Mouse (Mus musculus) lung, adult 2 months (tissue): ENCODE results near the gene Thada. TPM values are rescaled to one million over a fixed set of nuclear protein-coding genes. Genes with fewer than 3 reads are reported as not detected.
"Not testable (repeated sequence)": the region's sequence is repeated elsewhere in the genome, so short reads cannot be mapped to it uniquely, and the experiment has no call there.

Experiments
- DNase-seq: peaks from one replicate; pipeline ENCODE4 v3.0.0; 2022
- H3K4me1 ChIP-seq: fragments of 200-500 bp; 2 replicates; pipeline ENCODE4 v1.6.1; 2011; ENCODE audit warnings: low read length; ENCODE audit not compliant: control insufficient read depth, insufficient read depth
- H3K4me3 ChIP-seq: fragments of 200-500 bp; replicated peaks from 2 replicates; pipeline ENCODE3; 2011; ENCODE audit warnings: low read depth, mild to moderate bottlenecking, control low read depth, low read length; ENCODE audit errors: extremely low read depth
- CTCF ChIP-seq: fragments of 200-500 bp; IDR thresholded peaks from 2 replicates; pipeline ENCODE4 v1.5.1; 2011; ENCODE audit warnings: mild to moderate bottlenecking, low read length, control low read depth; ENCODE audit not compliant: insufficient read depth
- POLR2A ChIP-seq: fragments of 200-500 bp; IDR thresholded peaks from 2 replicates; pipeline ENCODE4 v1.6.1; 2011; ENCODE audit warnings: low read depth, mild to moderate bottlenecking, control low read depth, low read length, borderline replicate concordance; ENCODE audit errors: extremely low read depth
- WGBS: fragments of 180-500 bp; shearing (Covaris S2); methylation state at CpG from one replicate; pipeline ENCODE4 v1.1.7; 2018; 5-methylcytosine and 5-hydroxymethylcytosine counted together
- polyA plus RNA-seq: library from polyadenylated mRNA; depleted of rRNA; stranded (reverse); fragments of >200 nt; gene quantifications from 2 replicates; pipeline ENCODE4 v1.2.3, GENCODE M21; 2012

Thada gene
- polyA plus RNA-seq, 1 experiment, result 12.8 TPM

GRCm38 (mm10) chr17:84224217-84224887, 241.7 kb downstream of the Thada start:
- TF ChIP-seq CTCF (no peak), POLR2A (no peak)
- H3K4me1 ChIP-seq, result 0 out of 2 replicates have a peak, but pooled peaks cover 4% of the 10 kb centered on the region
- DNase-seq, result no peak
- no peak overlapping the region for H3K4me3 ChIP-seq
- 79% methylated on average over 15 of the region's 15 CpGs for WGBS

- not testable (repeated sequence) for DNase-seq, H3K4me3 ChIP-seq, H3K4me1 ChIP-seq
- WGBS, result 99% methylated on average over 2 of the region's 2 CpGs
Measured at GRCm38 (mm10) chr17:84218841-84219240, 247.2 kb downstream of the Thada start.

- H3K4me1 ChIP-seq, result no peaks in the 10 kb centered on the region; the same call in 1 of the 2 replicates
- DNase-seq, result no peak
- no peak overlapping the region for H3K4me3 ChIP-seq
- TF ChIP-seq CTCF (no peak), POLR2A (no peak)
- 89% methylated on average over 3 of the region's 3 CpGs for WGBS
Measured at GRCm38 (mm10) chr17:84217696-84218095, 248.3 kb downstream of the Thada start.

GRCm38 (mm10) chr17:84215264-84215960, 250.6 kb downstream of the Thada start:
- TF ChIP-seq POLR2A, result no peak
- TF ChIP-seq CTCF, result no peak
- Histone ChIP-seq H3K4me3 (no peak overlapping the region), H3K4me1 (no peaks in the 10 kb centered on the region; the same call in 1 of the 2 replicates)
- 56% methylated on average over 6 of the region's 6 CpGs for WGBS
- DNase-seq, result no peak

- no peaks in the 10 kb centered on the region; the same call in 1 of the 2 replicates for H3K4me1 ChIP-seq
- WGBS, result 86% methylated on average over 3 of the region's 3 CpGs
- no peak overlapping the region for H3K4me3 ChIP-seq
- no peak for TF ChIP-seq CTCF
- TF ChIP-seq POLR2A, result no peak
- DNase-seq, result no peak
Measured at GRCm38 (mm10) chr17:84213464-84213863, 252.5 kb downstream of the Thada start.

GRCm38 (mm10) chr17:84207611-84208010, 258.4 kb downstream of the Thada start:
- no peak for DNase-seq
- no peak for TF ChIP-seq CTCF
- no peaks in the 10 kb centered on the region for H3K4me1 ChIP-seq
- H3K4me3 ChIP-seq, result no peak overlapping the region
- 89% methylated on average over 3 of the region's 3 CpGs for WGBS

- WGBS, result 86% methylated on average over 3 of the region's 3 CpGs
- Histone ChIP-seq H3K4me1 (no peaks in the 10 kb centered on the region), H3K4me3 (no peak overlapping the region)
- TF ChIP-seq CTCF, result no peak
- no peak for TF ChIP-seq POLR2A
- DNase-seq, result no peak
Measured at GRCm38 (mm10) chr17:84206239-84206638, 259.8 kb downstream of the Thada start.

GRCm38 (mm10) chr17:84204962-84205361, 261.0 kb downstream of the Thada start:
- TF ChIP-seq POLR2A (no peak), CTCF (no peak)
- DNase-seq, result no peak
- 78% methylated on average over 5 of the region's 5 CpGs for WGBS
- Histone ChIP-seq H3K4me1 (no peaks in the 10 kb centered on the region), H3K4me3 (no peak overlapping the region)

GRCm38 (mm10) chr17:84203340-84203739, 262.7 kb downstream of the Thada start:
- H3K4me3 ChIP-seq, result no peak overlapping the region
- WGBS, result 84% methylated on average over 7 of the region's 7 CpGs
- H3K4me1 ChIP-seq, result no peaks in the 10 kb centered on the region
- no peak for TF ChIP-seq CTCF
- no peak for TF ChIP-seq POLR2A
- DNase-seq, result no peak

GRCm38 (mm10) chr17:84201183-84201582, 264.8 kb downstream of the Thada start:
- no peak overlapping the region for H3K4me3 ChIP-seq
- TF ChIP-seq CTCF, result no peak
- no peak for TF ChIP-seq POLR2A
- no peaks in the 10 kb centered on the region for H3K4me1 ChIP-seq
- WGBS, result 93% methylated on average over 5 of the region's 5 CpGs
- DNase-seq, result no peak
